Mouse (Mus musculus) hindbrain, embryonic 10.5 days (tissue): ENCODE results near the gene Hdac4. TPM values are rescaled to one million over a fixed set of nuclear protein-coding genes. Genes with fewer than 3 reads are reported as not detected.

Experiments
- DNase-seq: peaks from one replicate; pipeline ENCODE4 v3.0.0-alpha.2; 2017; ENCODE audit warnings: low spot score
- H3K27ac ChIP-seq: fragments of 300-500 bp; sonication (generic); 2 replicates; pipeline ENCODE4 v1.5.1; 2016; ENCODE audit warnings: mild to moderate bottlenecking, moderate library complexity
- H3K27me3 ChIP-seq: fragments of 300-500 bp; sonication (generic); 2 replicates; pipeline ENCODE4 v1.6.1; 2016; ENCODE audit warnings: mild to moderate bottlenecking; ENCODE audit not compliant: poor library complexity, insufficient read depth, severe bottlenecking
- H3K36me3 ChIP-seq: fragments of 300-500 bp; sonication (generic); 2 replicates; pipeline ENCODE4 v1.6.1; 2016; ENCODE audit warnings: mild to moderate bottlenecking, moderate library complexity
- H3K4me1 ChIP-seq: fragments of 300-500 bp; sonication (generic); replicated peaks from 2 replicates; pipeline ENCODE4 v1.6.1; 2016; ENCODE audit warnings: mild to moderate bottlenecking
- H3K4me3 ChIP-seq: fragments of 300-500 bp; sonication (generic); 2 replicates; pipeline ENCODE4 v1.5.1; 2016; ENCODE audit warnings: mild to moderate bottlenecking, moderate library complexity
- H3K9me3 ChIP-seq: fragments of 300-500 bp; sonication (generic); 2 replicates; pipeline ENCODE4 v1.6.1; 2016; ENCODE audit warnings: mild to moderate bottlenecking, moderate library complexity
- WGBS: fragments of 180-500 bp; shearing (Covaris S2); methylation state at CpG from one replicate; pipeline ENCODE4 v1.1.7; 2016; 5-methylcytosine and 5-hydroxymethylcytosine counted together
- polyA plus RNA-seq: library from polyadenylated mRNA; unstranded; fragments of >200 nt; fragmentation: Nextera tagmentation; extraction: Ambion mirVana; gene quantifications from 2 replicates; pipeline ENCODE4 v1.2.1, GENCODE M21; 2016

Hdac4 gene
- polyA plus RNA-seq, 1 experiment from 2014 or later, result 20.8 TPM

DNA sequence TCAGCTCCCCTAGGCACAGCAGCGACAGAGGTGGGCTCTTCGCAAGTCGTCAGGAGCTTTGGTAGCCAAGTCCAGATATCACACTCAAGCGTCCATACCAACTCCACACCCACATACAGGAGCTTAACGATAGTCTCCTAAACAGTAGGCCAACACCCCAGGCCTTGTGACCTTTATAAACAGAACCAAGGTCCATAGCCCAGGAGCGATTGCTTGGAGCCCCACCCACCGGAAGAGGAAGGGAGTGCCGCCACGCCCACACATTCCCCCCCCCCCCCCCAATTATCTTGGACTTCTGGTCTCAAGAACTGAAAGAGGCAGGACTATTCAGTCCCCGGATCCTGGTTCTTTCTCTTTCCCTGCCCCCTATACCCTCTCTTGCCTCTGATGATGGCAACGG, 301.9 kb downstream of the Hdac4 start:
- 93% methylated on average over 11 of the region's 11 CpGs for WGBS
- Histone ChIP-seq H3K4me3 (no peak overlapping the region), H3K27me3 (no peaks in the 10 kb centered on the region), H3K4me1 (no peaks in the 10 kb centered on the region), H3K9me3 (no peaks in the 10 kb centered on the region), H3K36me3 (no peaks in the 10 kb centered on the region), H3K27ac (no peak overlapping the region)
- no peak for DNase-seq

DNA sequence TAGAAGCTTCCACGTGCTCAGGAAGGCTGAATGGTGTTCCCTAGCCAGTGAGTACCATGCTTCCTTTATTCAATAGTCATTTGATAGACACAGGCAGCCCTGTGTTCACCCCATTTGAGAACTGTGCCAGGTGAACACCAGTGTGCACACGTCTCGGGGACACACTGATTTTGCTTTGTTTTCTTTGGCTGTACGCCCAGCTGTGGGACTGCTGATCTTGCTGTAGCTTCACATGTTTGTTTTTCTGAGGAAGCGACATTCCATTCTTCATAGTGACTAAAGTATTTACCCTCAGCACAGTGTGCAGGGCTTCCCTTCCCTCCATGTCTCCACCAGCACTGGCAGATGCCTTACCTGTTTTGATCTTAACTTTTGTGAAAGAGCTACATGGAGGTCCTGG, 312.4 kb downstream of the Hdac4 start:
- no peaks in the 10 kb centered on the region for H3K27me3 ChIP-seq
- 80% methylated on average over 5 of the region's 5 CpGs for WGBS
- peaks cover 6% of the 10 kb centered on the region for H3K4me1 ChIP-seq
- H3K4me3 ChIP-seq, result no peak overlapping the region
- H3K27ac ChIP-seq, result no peak overlapping the region
- DNase-seq, result no peak
- H3K9me3 ChIP-seq, result 0 out of 2 replicates have a peak, but pooled peaks cover 7% of the 10 kb centered on the region
- no peaks in the 10 kb centered on the region for H3K36me3 ChIP-seq

DNA sequence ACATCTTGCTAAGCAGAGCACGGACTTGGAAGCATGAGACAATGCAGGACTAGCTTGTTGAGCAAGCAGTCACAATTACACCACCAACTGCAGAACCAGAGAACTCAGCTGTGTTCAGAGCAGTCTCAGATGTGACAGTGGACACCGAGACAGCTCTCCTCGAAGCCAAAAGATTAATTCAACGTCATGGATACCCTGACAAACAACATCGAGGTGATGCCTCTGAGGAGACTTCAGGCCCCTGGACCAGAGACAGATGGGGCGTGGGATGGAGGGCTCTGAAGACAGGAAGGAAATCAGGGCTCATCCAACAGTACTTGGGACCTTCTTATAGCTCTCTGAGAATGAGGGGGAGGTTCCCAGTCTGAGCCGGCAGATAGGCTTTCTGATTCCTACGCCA, 314.6 kb downstream of the Hdac4 start:
- no peak for DNase-seq
- 88% methylated on average over 8 of the region's 8 CpGs for WGBS
- H3K9me3 ChIP-seq, result 0 out of 2 replicates have a peak, but pooled peaks cover 7% of the 10 kb centered on the region

DNA sequence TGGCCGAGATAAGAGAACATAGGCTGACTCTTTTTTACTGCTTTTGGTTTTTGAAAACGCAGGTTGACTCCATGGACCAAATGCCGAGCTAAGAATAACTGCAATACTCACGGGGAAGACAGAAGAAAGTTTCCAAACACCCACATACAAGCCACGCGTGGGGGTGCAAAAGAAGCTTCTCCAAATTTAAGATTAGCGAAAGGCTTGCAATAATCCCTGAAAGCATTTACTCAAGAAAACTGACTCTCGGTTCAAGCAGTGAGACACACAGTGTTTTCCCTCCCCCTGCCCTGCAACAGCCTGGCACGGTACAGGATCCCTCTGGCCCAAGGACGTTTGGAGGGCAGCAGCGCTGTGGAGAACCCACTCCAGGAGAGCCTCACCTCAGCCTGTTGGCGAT, 315.3 kb downstream of the Hdac4 start:
- DNase-seq, result no peak
- H3K4me3 ChIP-seq, result no peak overlapping the region
- 0 out of 2 replicates have a peak, but pooled peaks cover 7% of the 10 kb centered on the region for H3K9me3 ChIP-seq
- no peaks in the 10 kb centered on the region for H3K27me3 ChIP-seq
- H3K27ac ChIP-seq, result no peak overlapping the region
- H3K4me1 ChIP-seq, result peaks cover 9% of the 10 kb centered on the region
- H3K36me3 ChIP-seq, result no peaks in the 10 kb centered on the region
- 92% methylated on average over 12 of the region's 12 CpGs for WGBS

More for the DNA sequence above, 314.6 kb downstream of the Hdac4 start:
- Histone ChIP-seq H3K4me3 (no peak overlapping the region), H3K27ac (no peak overlapping the region), H3K36me3 (no peaks in the 10 kb centered on the region), H3K4me1 (peaks cover 6% of the 10 kb centered on the region), H3K27me3 (no peaks in the 10 kb centered on the region)
